Comparison of ENCODE assay signal across 32 mouse cellular contexts in the genomic region with DNA sequence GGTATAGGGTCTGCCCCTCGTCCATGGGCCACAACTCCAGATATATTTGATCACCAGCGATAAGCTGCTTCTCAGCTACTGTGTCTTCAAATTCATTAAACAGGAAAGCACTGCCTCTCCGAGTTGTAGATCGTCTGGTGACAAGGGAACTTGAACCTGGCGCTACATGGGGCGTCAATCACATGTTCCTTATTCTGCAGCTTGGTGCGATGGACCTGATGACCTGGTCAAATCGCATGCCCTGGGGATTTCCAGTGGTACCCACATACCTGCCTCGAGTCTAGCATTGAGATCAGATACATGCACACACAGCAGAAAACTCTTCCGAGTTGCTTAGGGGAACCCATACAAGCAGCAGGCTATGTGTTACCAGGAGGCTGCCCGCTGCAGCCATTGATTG.
"Had no signal": no experiment of that assay in that cellular context is flagged by ENCODE, and none has a peak within 500 bp of the region (broad histone marks: within the 10 kb centered on the region; RNA-seq: fewer than 3 reads in every experiment).

No protein-coding gene starts in this region.

- DNase-seq: left cerebral cortex, postnatal 4 days; liver; liver, embryonic 13.5 days; liver, postnatal 0 days; lung, adult 18-20 months; lung, adult 2 months; lung, embryonic 14.5 days; lung, postnatal 10 days; lung, postnatal 14 days; lung, postnatal 36 days; lung, postnatal 4 days; midbrain, embryonic 14.5 days had no signal

- H3K27ac ChIP-seq: limb, embryonic 10.5 days; limb, embryonic 12.5 days; limb, embryonic 13.5 days; limb, embryonic 15.5 days; liver, embryonic 12.5 days; liver, embryonic 13.5 days; liver, embryonic 14.5 days; liver, embryonic 15.5 days; lung, embryonic 15.5 days; macrophage; midbrain, embryonic 10.5 days; midbrain, embryonic 12.5 days; midbrain, embryonic 13.5 days; midbrain, embryonic 15.5 days; neural tube, embryonic 12.5 days had no signal

- H3K27me3 ChIP-seq: limb, embryonic 15.5 days; liver, embryonic 15.5 days; midbrain, embryonic 13.5 days; midbrain, embryonic 15.5 days; neural tube, embryonic 12.5 days had no signal

- H3K4me1 ChIP-seq: limb, embryonic 15.5 days; lung, embryonic 15.5 days had no signal

- H3K4me2 ChIP-seq: limb, embryonic 12.5 days; limb, embryonic 13.5 days; limb, embryonic 15.5 days; liver, embryonic 11.5 days; liver, embryonic 12.5 days; liver, embryonic 13.5 days; liver, embryonic 15.5 days; lung, embryonic 14.5 days; lung, embryonic 15.5 days; midbrain, embryonic 11.5 days; midbrain, embryonic 12.5 days; midbrain, embryonic 13.5 days; midbrain, embryonic 15.5 days; neural tube, embryonic 12.5 days had no signal

- ATAC-seq: liver, embryonic 12.5 days; liver, postnatal 0 days; lung, postnatal 0 days; midbrain, embryonic 13.5 days; midbrain, embryonic 15.5 days; midbrain, embryonic 16.5 days had no signal

- H3K9ac ChIP-seq: limb, embryonic 12.5 days; limb, embryonic 13.5 days; limb, embryonic 15.5 days; liver, embryonic 12.5 days; liver, embryonic 13.5 days; liver, embryonic 14.5 days; liver, embryonic 15.5 days; liver, postnatal 0 days; lung, embryonic 14.5 days; lung, embryonic 15.5 days; midbrain, embryonic 12.5 days; midbrain, embryonic 13.5 days; midbrain, embryonic 15.5 days; neural tube, embryonic 12.5 days had no signal

- H3K4me3 ChIP-seq: limb, embryonic 10.5 days; limb, embryonic 12.5 days; limb, embryonic 13.5 days; limb, embryonic 15.5 days; liver, embryonic 12.5 days; liver, embryonic 13.5 days; liver, embryonic 15.5 days; lung, embryonic 15.5 days; megakaryocyte, embryonic 14.5 days; midbrain, embryonic 10.5 days; midbrain, embryonic 12.5 days; midbrain, embryonic 13.5 days; midbrain, embryonic 15.5 days; myocyte; neural tube, embryonic 12.5 days had no signal

- H3K36me3 ChIP-seq: limb, embryonic 10.5 days; limb, embryonic 12.5 days; limb, embryonic 13.5 days; limb, embryonic 15.5 days; liver, embryonic 12.5 days; liver, embryonic 13.5 days; liver, embryonic 15.5 days; lung, embryonic 15.5 days; midbrain, embryonic 10.5 days; midbrain, embryonic 12.5 days; midbrain, embryonic 13.5 days; midbrain, embryonic 15.5 days; neural tube, embryonic 12.5 days had no signal

- H3K9me3 ChIP-seq: limb, embryonic 10.5 days; limb, embryonic 12.5 days; limb, embryonic 13.5 days; limb, embryonic 15.5 days; liver, embryonic 12.5 days; liver, embryonic 13.5 days; liver, embryonic 15.5 days; lung, embryonic 15.5 days; megakaryocyte, embryonic 14.5 days; midbrain, embryonic 10.5 days; midbrain, embryonic 12.5 days; midbrain, embryonic 13.5 days; midbrain, embryonic 15.5 days; neural tube, embryonic 12.5 days had no signal
